Mouse (Mus musculus): Measurements from ENCODE around the gene Dcaf15. TPM values are rescaled to one million over a fixed set of nuclear protein-coding genes. Genes with fewer than 3 reads are reported as not detected.

Dcaf15 gene
- total RNA-seq, 2 experiments from 2014 or later: 8.1 to 8.2 TPM

GRCm38 (mm10) chr8:84103601-84104000, 967 bp downstream of the Dcaf15 start:
- intact Hi-C loops (cut with DNase I): loop anchor here (2.0 kb wide), 1 partner anchor 33 kb away; no protein-coding TSS in a partner anchor
- DNase-seq: no peak

- DNase-seq: no peak
Observed at GRCm38 (mm10) chr8:84101476-84102270, 2.9 kb downstream of the Dcaf15 start.

GRCm38 (mm10) chr8:84098376-84098775, 6.2 kb downstream of the Dcaf15 start:
- no peak for DNase-seq
- intact Hi-C loops (cut with DNase I): no loop called here

More at GRCm38 (mm10) chr8:84101476-84102270, 2.9 kb downstream of the Dcaf15 start:
- intact Hi-C loops (cut with DNase I): loop anchor here (2.0 kb wide), 1 partner anchor 31 kb away; no protein-coding TSS in a partner anchor

- intact Hi-C loops (cut with DNase I): no loop called here
- peak in 1 of 2 experiments; percentile 1 for DNase-seq
Observed at GRCm38 (mm10) chr8:84096061-84096460, 8.5 kb downstream of the Dcaf15 start.

GRCm38 (mm10) chr8:84090585-84090984, 14.0 kb downstream of the Dcaf15 start:
- DNase-seq: no peak

GRCm38 (mm10) chr8:84089277-84089676, 15.3 kb downstream of the Dcaf15 start:
- no peak for DNase-seq
- intact Hi-C loops (cut with DNase I): no loop called here

More at GRCm38 (mm10) chr8:84090585-84090984, 14.0 kb downstream of the Dcaf15 start:
- intact Hi-C loops (cut with DNase I): no loop called here

GRCm38 (mm10) chr8:84087821-84088220, 16.7 kb downstream of the Dcaf15 start:
- DNase-seq: no peak
- intact Hi-C loops (cut with DNase I): no loop called here

- intact Hi-C loops (cut with DNase I): no loop called here
- no peak for DNase-seq
Observed at GRCm38 (mm10) chr8:84087156-84087555, 17.4 kb downstream of the Dcaf15 start.

GRCm38 (mm10) chr8:84084341-84085115, 20.0 kb downstream of the Dcaf15 start:
- intact Hi-C loops (cut with DNase I): no loop called here
- no peak for DNase-seq

- intact Hi-C loops (cut with DNase I): no loop called here
- DNase-seq: peak in 1 of 2 experiments; percentile 30
Observed at GRCm38 (mm10) chr8:84083829-84084241, 20.7 kb downstream of the Dcaf15 start.

GRCm38 (mm10) chr8:84079206-84079605, 25.4 kb downstream of the Dcaf15 start:
- intact Hi-C loops (cut with DNase I): no loop called here
- DNase-seq: peak in 1 of 2 experiments; percentile 1

GRCm38 (mm10) chr8:84076849-84077248, 27.7 kb downstream of the Dcaf15 start:
- no peak for DNase-seq
- intact Hi-C loops (cut with DNase I): no loop called here

GRCm38 (mm10) chr8:84076412-84076811, 28.2 kb downstream of the Dcaf15 start:
- intact Hi-C loops (cut with DNase I): no loop called here
- DNase-seq: no peak

- no peak for DNase-seq
- intact Hi-C loops (cut with DNase I): no loop called here
Observed at GRCm38 (mm10) chr8:84073230-84073976, 31.2 kb downstream of the Dcaf15 start.

GRCm38 (mm10) chr8:84072321-84072720, 32.2 kb downstream of the Dcaf15 start:
- no peak for DNase-seq
- intact Hi-C loops (cut with DNase I): no loop called here

- DNase-seq: peak in 1 of 2 experiments; percentile 26
- intact Hi-C loops (cut with DNase I): loop anchor here (2.0 kb wide), 1 partner anchor 31 kb away; no protein-coding TSS in a partner anchor
Observed at GRCm38 (mm10) chr8:84071921-84072320, 32.6 kb downstream of the Dcaf15 start.

GRCm38 (mm10) chr8:84070667-84071066, 33.9 kb downstream of the Dcaf15 start:
- DNase-seq: peak in 1 of 2 experiments; percentile 29
- intact Hi-C loops (cut with DNase I): loop anchor here (2.0 kb wide), 1 partner anchor 32 kb away; no protein-coding TSS in a partner anchor

GRCm38 (mm10) chr8:84070241-84070640, 34.3 kb downstream of the Dcaf15 start:
- intact Hi-C loops (cut with DNase I): loop anchor here (2.0 kb wide), 1 partner anchor 33 kb away; no protein-coding TSS in a partner anchor
- DNase-seq: no peak

- no peak for DNase-seq
- intact Hi-C loops (cut with DNase I): loop anchor here (2.0 kb wide), 1 partner anchor 33 kb away; no protein-coding TSS in a partner anchor
Observed at GRCm38 (mm10) chr8:84069750-84070149, 34.8 kb downstream of the Dcaf15 start.

GRCm38 (mm10) chr8:84069169-84069568, 35.4 kb downstream of the Dcaf15 start:
- intact Hi-C loops (cut with DNase I): no loop called here

More at GRCm38 (mm10) chr8:84069169-84069568, 35.4 kb downstream of the Dcaf15 start:
- no peak for DNase-seq
